In the genomic region with DNA sequence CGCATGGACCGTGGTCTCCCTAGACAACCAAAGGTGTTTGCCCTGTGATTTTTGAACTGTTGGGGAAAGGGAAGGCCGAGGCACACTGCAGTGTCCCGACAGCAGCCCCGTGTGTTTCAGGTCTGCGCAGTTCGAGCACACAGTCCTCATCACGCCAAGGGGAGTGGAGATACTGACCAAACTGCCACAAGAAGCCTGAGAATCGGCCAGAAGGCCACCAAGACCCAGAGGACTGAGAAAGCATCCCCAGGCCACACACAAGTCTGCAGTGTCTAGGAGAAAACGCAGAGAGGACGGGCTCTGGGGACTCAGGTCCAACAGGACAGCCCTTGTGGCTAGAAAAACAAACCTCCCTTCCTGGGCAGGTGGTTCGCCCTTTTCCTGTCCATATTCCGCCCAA, we compare ENCODE assay signal across 24 mouse cellular contexts. TPM values are rescaled to one million over a fixed set of nuclear protein-coding genes. Genes with fewer than 3 reads are reported as not detected.
A peak's percentile ranks its signal among the peaks of the same experiment; 100 is the strongest.
DNase-seq lines count a peak whose midpoint lies in the region; ATAC-seq and TF ChIP-seq lines count a peak whose summit lies in the region.
"Had no signal": no experiment of that assay in that cellular context is flagged by ENCODE, and none has a peak within 500 bp of the region (broad histone marks: within the 10 kb centered on the region; RNA-seq: fewer than 3 reads in every experiment).

No protein-coding gene starts in this region.

- DNase-seq in hindbrain, embryonic 11.5 days (ENCODE audit: low spot score): peak; percentile 23
- DNase-seq in hindbrain, embryonic 14.5 days (ENCODE audit: low spot score): no peak
- DNase-seq in brain, embryonic 14.5 days (ENCODE audit: low read depth): peak; percentile 6
- no peak for DNase-seq in embryonic facial prominence, embryonic 10.5 days (ENCODE audit: low spot score)
- no peak for DNase-seq in layer of hippocampus, postnatal 14 days (ENCODE audit: low spot score in 2 of 2)
- DNase-seq: adrenal gland, postnatal 10 days; cerebellum, adult 2 months; cerebellum, postnatal 25 days; gastrocnemius, adult 2 months; heart, postnatal 14 days; kidney, adult 2 months; kidney, postnatal 10 days; left cerebral cortex, postnatal 4 days; right cerebral cortex, postnatal 25 days; spleen, adult 18-20 months; thymus, postnatal 14 days had no signal

- H3K9ac ChIP-seq in hindbrain, embryonic 11.5 days (ENCODE audit: low read depth, low read length): no peak overlapping the region
- H3K9ac ChIP-seq in hindbrain, embryonic 14.5 days: no peak overlapping the region
- H3K9ac ChIP-seq in forebrain, embryonic 15.5 days (replicated peaks): peak overlapping the region; percentile 31; the same call in 1 of the 2 replicates
- no peak overlapping the region for H3K9ac ChIP-seq in kidney, embryonic 16.5 days (replicated peaks; ENCODE audit: low read length)
- H3K9ac ChIP-seq: hindbrain, embryonic 15.5 days had no signal

- ATAC-seq in hindbrain, embryonic 11.5 days (ENCODE audit: low FRiP score): no peak
- ATAC-seq in hindbrain, embryonic 14.5 days (ENCODE audit: low FRiP score): no peak
- ATAC-seq in forebrain, embryonic 15.5 days (replicated peaks): no peak
- no peak for ATAC-seq in kidney, embryonic 16.5 days (ENCODE audit: low FRiP score, low TSS enrichment)

- no peak overlapping the region for H3K27ac ChIP-seq in hindbrain, embryonic 11.5 days (ENCODE audit: low read depth, low read length)
- H3K27ac ChIP-seq in hindbrain, embryonic 14.5 days: no peak overlapping the region
- H3K27ac ChIP-seq in embryonic facial prominence, embryonic 10.5 days (replicated peaks): peak overlapping the region; percentile 76
- H3K27ac ChIP-seq in forebrain, embryonic 15.5 days (replicated peaks): peak overlapping the region; percentile 77
- H3K27ac ChIP-seq in kidney, embryonic 16.5 days (ENCODE audit: low read length): no peak overlapping the region
- H3K27ac ChIP-seq: gastrocnemius, adult 2 months; hindbrain, embryonic 15.5 days had no signal

- TF ChIP-seq CTCF in brain, embryonic 14.5 days (IDR thresholded peaks at IDR 0.05; ENCODE audit: borderline replicate concordance, extremely low read depth, insufficient read depth, insufficient read length): no peak

- no peaks in the 10 kb centered on the region for H3K36me3 ChIP-seq in hindbrain, embryonic 11.5 days (ENCODE audit: control insufficient read depth, insufficient read depth, low read length)
- H3K36me3 ChIP-seq in hindbrain, embryonic 14.5 days (replicated peaks; ENCODE audit: control insufficient read depth, insufficient read depth): no peaks in the 10 kb centered on the region
- H3K36me3 ChIP-seq in embryonic facial prominence, embryonic 10.5 days (replicated peaks): no peaks in the 10 kb centered on the region
- no peaks in the 10 kb centered on the region for H3K36me3 ChIP-seq in forebrain, embryonic 15.5 days
- H3K36me3 ChIP-seq in kidney, embryonic 16.5 days (ENCODE audit: insufficient read depth, low read length): no peaks in the 10 kb centered on the region
- H3K36me3 ChIP-seq: hindbrain, embryonic 15.5 days had no signal

- no peaks in the 10 kb centered on the region for H3K9me3 ChIP-seq in hindbrain, embryonic 11.5 days (ENCODE audit: control insufficient read depth, low read length)
- H3K9me3 ChIP-seq in hindbrain, embryonic 14.5 days (ENCODE audit: control insufficient read depth, low read length): no peaks in the 10 kb centered on the region
- H3K9me3 ChIP-seq in embryonic facial prominence, embryonic 10.5 days: no peaks in the 10 kb centered on the region
- H3K9me3 ChIP-seq in forebrain, embryonic 15.5 days: no peaks in the 10 kb centered on the region
- H3K9me3 ChIP-seq in kidney, embryonic 16.5 days (ENCODE audit: low read length): no peaks in the 10 kb centered on the region
- H3K9me3 ChIP-seq: hindbrain, embryonic 15.5 days had no signal

- peaks cover 74% of the 10 kb centered on the region for H3K27me3 ChIP-seq in hindbrain, embryonic 11.5 days (ENCODE audit: control insufficient read depth, insufficient read depth, low read length)
- H3K27me3 ChIP-seq in hindbrain, embryonic 14.5 days (ENCODE audit: control insufficient read depth, insufficient read depth, low read length): peaks cover 96% of the 10 kb centered on the region
- H3K27me3 ChIP-seq in embryonic facial prominence, embryonic 10.5 days (replicated peaks; ENCODE audit: low read depth, poor library complexity, severe bottlenecking): peaks cover 97% of the 10 kb centered on the region
- peaks cover 65% of the 10 kb centered on the region for H3K27me3 ChIP-seq in forebrain, embryonic 15.5 days
- H3K27me3 ChIP-seq in kidney, embryonic 16.5 days (ENCODE audit: insufficient read depth, low read length): peaks cover 80% of the 10 kb centered on the region

- H3K4me3 ChIP-seq in hindbrain, embryonic 11.5 days (ENCODE audit: low read depth, low read length): no peak overlapping the region
- no peak overlapping the region for H3K4me3 ChIP-seq in hindbrain, embryonic 14.5 days (replicated peaks; ENCODE audit: low read length)
- peak overlapping the region; percentile 41; the same call in 1 of the 2 replicates for H3K4me3 ChIP-seq in embryonic facial prominence, embryonic 10.5 days
- peak overlapping the region; percentile 55 for H3K4me3 ChIP-seq in forebrain, embryonic 15.5 days
- no peak overlapping the region for H3K4me3 ChIP-seq in kidney, embryonic 16.5 days (ENCODE audit: low read length)
- H3K4me3 ChIP-seq: gastrocnemius, adult 2 months; hindbrain, embryonic 15.5 days had no signal

- H3K4me2 ChIP-seq in hindbrain, embryonic 11.5 days (replicated peaks; ENCODE audit: low read depth, low read length): no peak overlapping the region
- no peak overlapping the region for H3K4me2 ChIP-seq in hindbrain, embryonic 14.5 days (replicated peaks)
- peak overlapping the region; percentile 81 for H3K4me2 ChIP-seq in forebrain, embryonic 15.5 days (replicated peaks)
- H3K4me2 ChIP-seq in kidney, embryonic 16.5 days (replicated peaks; ENCODE audit: low read depth, low read length): no peak overlapping the region
- H3K4me2 ChIP-seq: heart, embryonic 11.5 days; hindbrain, embryonic 15.5 days had no signal

- 24% methylated on average over 13 of the region's 13 CpGs for WGBS in hindbrain, embryonic 11.5 days
- WGBS in hindbrain, embryonic 14.5 days: 29% methylated on average over 13 of the region's 13 CpGs
- WGBS in embryonic facial prominence, embryonic 10.5 days: 19% methylated on average over 13 of the region's 13 CpGs
- WGBS in forebrain, embryonic 15.5 days: 24% methylated on average over 13 of the region's 13 CpGs
- WGBS in kidney, embryonic 16.5 days: 32% methylated on average over 13 of the region's 13 CpGs

- TF ChIP-seq POLR2A in brain, embryonic 14.5 days (IDR thresholded peaks at IDR 0.05; ENCODE audit: borderline replicate concordance, extremely low read depth, insufficient read depth, insufficient read length, poor library complexity, severe bottlenecking): no peak

- peaks cover 3% of the 10 kb centered on the region; the same call in 1 of the 2 replicates for H3K4me1 ChIP-seq in hindbrain, embryonic 11.5 days (replicated peaks; ENCODE audit: control insufficient read depth, insufficient read depth, low read length)
- H3K4me1 ChIP-seq in hindbrain, embryonic 14.5 days (replicated peaks; ENCODE audit: control insufficient read depth, insufficient read depth, low read length): 0 out of 2 replicates have a peak, but pooled peaks cover 10% of the 10 kb centered on the region
- peaks cover 70% of the 10 kb centered on the region for H3K4me1 ChIP-seq in embryonic facial prominence, embryonic 10.5 days
- peaks cover 30% of the 10 kb centered on the region for H3K4me1 ChIP-seq in forebrain, embryonic 15.5 days
- H3K4me1 ChIP-seq in kidney, embryonic 16.5 days (ENCODE audit: insufficient read depth, low read length): peaks cover 11% of the 10 kb centered on the region

RNA-seq across cellular contexts. Expression of a gene that starts 3.1 kb away (rescaled TPM):
- 1.6 and 2.1 TPM in 2 replicates for polyA plus RNA-seq in hindbrain, embryonic 11.5 days (2014; fragmentation: Nextera tagmentation; extraction: Ambion mirVana)
- polyA plus RNA-seq in hindbrain, embryonic 14.5 days (2014; fragmentation: Nextera tagmentation; extraction: Ambion mirVana): 0.52 TPM in 1 of 2 replicates, not detected in the other
- 93.3 and 265 TPM in 2 replicates for polyA plus RNA-seq in brain, embryonic 14.5 days (2012; rRNA removed)
- 46.1 and 69.6 TPM in 2 replicates for polyA plus RNA-seq in embryonic facial prominence, embryonic 10.5 days (2016; fragmentation: Nextera tagmentation; extraction: Ambion mirVana)
- polyA plus RNA-seq in forebrain, embryonic 15.5 days (2015; fragmentation: Nextera tagmentation; extraction: Ambion mirVana): 284 and 297 TPM in 2 replicates
- polyA plus RNA-seq in kidney, embryonic 16.5 days (2015; fragmentation: Nextera tagmentation; extraction: Ambion mirVana): 0.12 TPM in 1 of 2 replicates, not detected in the other
- total RNA-seq in layer of hippocampus, postnatal 14 days (2021): 10 to 100 TPM; 18.4 to 24.4 TPM
- total RNA-seq: liver, adult 2 months; megakaryocyte-erythroid progenitor cell, adult 5-6 weeks had no signal
- polyA plus RNA-seq: gonadal fat pad, adult 2 months; liver, adult 2 months had no signal

RNA-seq across cellular contexts. Expression of a gene that starts 21.8 kb away (rescaled TPM):
- 1.9 and 2.2 TPM in 2 replicates for polyA plus RNA-seq in hindbrain, embryonic 11.5 days (2014; fragmentation: Nextera tagmentation; extraction: Ambion mirVana)
- 0.23 and 0.28 TPM in 2 replicates for polyA plus RNA-seq in hindbrain, embryonic 14.5 days (2014; fragmentation: Nextera tagmentation; extraction: Ambion mirVana)
- polyA plus RNA-seq in brain, embryonic 14.5 days (2012; rRNA removed): 32.8 and 48.3 TPM in 2 replicates
- polyA plus RNA-seq in embryonic facial prominence, embryonic 10.5 days (2016; fragmentation: Nextera tagmentation; extraction: Ambion mirVana): 33.3 and 38.4 TPM in 2 replicates
- polyA plus RNA-seq in forebrain, embryonic 15.5 days (2015; fragmentation: Nextera tagmentation; extraction: Ambion mirVana): 67.5 and 67.8 TPM in 2 replicates
- polyA plus RNA-seq in kidney, embryonic 16.5 days (2015; fragmentation: Nextera tagmentation; extraction: Ambion mirVana): not detected in 2 replicates
- total RNA-seq in layer of hippocampus, postnatal 14 days (2021): 1 to 10 TPM; 6.2 to 7.5 TPM
- total RNA-seq: gastrocnemius, adult 2 months; heart, postnatal 14 days; liver, adult 2 months; megakaryocyte-erythroid progenitor cell, adult 5-6 weeks; MEL had no signal
- polyA plus RNA-seq: cerebellum, adult 2 months; gonadal fat pad, adult 2 months; kidney, adult 2 months; liver, adult 2 months had no signal

Comparison
In these comparisons a context has a peak if more than half of its experiments do, and no peak if none do; other contexts are left out.
1. DNase-seq: peak in hindbrain, embryonic 11.5 days (single experiment) and brain, embryonic 14.5 days (single experiment); none in hindbrain, embryonic 14.5 days (single experiment), embryonic facial prominence, embryonic 10.5 days (single experiment) and layer of hippocampus, postnatal 14 days (0 of 2).
2. H3K27ac ChIP-seq: peak in embryonic facial prominence, embryonic 10.5 days (single experiment) and forebrain, embryonic 15.5 days (single experiment); none in hindbrain, embryonic 11.5 days (single experiment), hindbrain, embryonic 14.5 days (single experiment) and kidney, embryonic 16.5 days (single experiment).
3. H3K4me3 ChIP-seq: peak in embryonic facial prominence, embryonic 10.5 days (single experiment) and forebrain, embryonic 15.5 days (single experiment); none in hindbrain, embryonic 11.5 days (single experiment), hindbrain, embryonic 14.5 days (single experiment) and kidney, embryonic 16.5 days (single experiment).
4. RNA of a gene that starts 3.1 kb away (polyA plus RNA-seq): 284 to 297 TPM in forebrain, embryonic 15.5 days, 93.3 to 265 TPM in brain, embryonic 14.5 days and 46.1 to 69.6 TPM in embryonic facial prominence, embryonic 10.5 days; 1.6 to 2.1 TPM in hindbrain, embryonic 11.5 days, 0.52 TPM in hindbrain, embryonic 14.5 days and 0.12 TPM in kidney, embryonic 16.5 days; every median in the first group is over 10 times any median in the second.
5. RNA of a gene that starts 21.8 kb away (polyA plus RNA-seq): 67.5 to 67.8 TPM in forebrain, embryonic 15.5 days, 33.3 to 38.4 TPM in embryonic facial prominence, embryonic 10.5 days and 32.8 to 48.3 TPM in brain, embryonic 14.5 days; 1.9 to 2.2 TPM in hindbrain, embryonic 11.5 days, 0.23 to 0.28 TPM in hindbrain, embryonic 14.5 days and not detected in kidney, embryonic 16.5 days; every median in the first group is over 10 times any median in the second.